Mouse (Mus musculus): ENCODE data around the gene Platr25. TPM values are rescaled to one million over a fixed set of nuclear protein-coding genes. Genes with fewer than 3 reads are reported as not detected.
"Not testable (repeated sequence)": the region's sequence is repeated elsewhere in the genome, so short reads cannot be mapped to it uniquely, and the experiment has no call there.

Gene Platr25
- 32.9 and 33.3 TPM in 2 replicates for polyA plus RNA-seq (2016; fragmentation: Nextera tagmentation; extraction: Ambion mirVana)

DNA sequence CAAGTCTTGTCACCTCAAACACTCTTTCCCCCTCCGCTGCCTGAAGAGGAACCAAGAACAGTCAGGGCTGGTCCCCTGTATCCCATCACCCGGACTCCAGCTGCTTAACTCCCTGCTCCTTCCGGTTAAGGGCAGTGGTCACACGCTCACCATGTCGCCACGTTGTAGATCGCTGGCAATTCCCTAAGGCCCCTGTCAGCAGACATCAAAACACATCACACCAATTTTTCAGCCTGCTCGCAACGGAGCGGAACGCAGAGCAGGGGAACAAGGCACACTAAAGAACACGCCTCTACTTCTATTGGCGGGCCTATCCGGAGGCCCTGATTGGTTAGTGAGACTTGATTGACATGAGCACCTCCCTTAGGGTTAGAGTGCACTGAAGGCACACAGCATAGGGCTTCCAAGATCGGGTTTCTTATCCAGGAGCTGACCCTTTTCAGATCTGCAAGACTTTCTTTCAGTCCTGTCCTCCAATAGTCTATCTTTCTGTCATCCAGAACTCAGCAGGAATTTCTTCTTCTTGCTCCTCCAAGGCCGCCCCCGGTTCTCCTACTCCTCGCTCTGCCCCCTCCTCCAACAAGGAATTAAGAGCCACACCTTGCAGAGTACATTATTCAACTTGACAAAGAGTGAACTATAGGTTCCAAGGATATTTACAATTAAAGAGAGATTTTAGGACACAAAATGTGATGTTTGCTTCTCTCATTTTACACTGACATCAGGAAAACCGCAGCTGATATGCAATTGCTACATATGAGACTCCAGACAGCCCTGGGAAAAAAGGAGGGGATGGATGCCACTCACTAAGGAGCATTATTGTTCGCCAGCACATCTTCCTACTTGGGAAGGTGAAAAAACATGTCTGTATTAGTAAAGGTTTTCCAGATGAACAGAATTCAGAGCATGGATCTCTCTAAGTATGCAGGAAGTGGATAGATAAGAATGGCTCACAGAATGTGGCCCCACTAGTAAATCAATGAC, at the start of gene Platr25:
Gene Platr25, minus strand, starts transcription at position 278 of the 984 bp plus-strand sequence.
- Histone ChIP-seq H3K4me2 (replicated peaks) (peak within 1 kb of the TSS; percentile 51), H3K4me3 (peak within 1 kb of the TSS; percentile 46), H3K9ac (peak within 1 kb of the TSS; percentile 50; the same call in 1 of the 2 replicates)
- not testable (repeated sequence) for H3K4me1 ChIP-seq; H3K9me3 ChIP-seq (replicated peaks); H3K27ac ChIP-seq; H3K36me3 ChIP-seq; H3K27me3 ChIP-seq
- peak; percentile 95 for ATAC-seq (ENCODE audit: low FRiP score)
- WGBS: 10% methylated on average over 20 of the region's 20 CpGs

DNA sequence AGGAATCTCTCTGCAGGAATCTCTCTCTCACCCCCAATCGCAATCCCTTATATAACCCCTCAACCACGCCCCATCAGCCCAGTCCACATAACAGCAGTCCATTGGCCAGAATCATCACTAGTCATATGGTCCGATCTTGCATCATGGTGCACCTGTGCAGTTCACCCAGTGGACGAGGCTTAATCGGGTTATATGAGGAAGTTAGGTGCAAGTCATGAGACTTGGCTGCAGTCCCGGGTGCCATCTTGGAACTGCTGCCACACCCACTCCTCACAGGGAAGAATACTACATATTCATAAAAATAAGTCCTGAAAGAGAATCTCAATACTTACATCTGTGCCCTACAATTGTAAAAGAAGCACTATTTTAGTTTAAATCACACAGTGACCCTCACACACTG, 47.5 kb upstream of the Platr25 start:
- not testable (repeated sequence) for H3K27ac ChIP-seq; ATAC-seq (ENCODE audit: low FRiP score); H3K4me3 ChIP-seq; H3K27me3 ChIP-seq; H3K4me1 ChIP-seq; H3K36me3 ChIP-seq; H3K4me2 ChIP-seq (replicated peaks); H3K9ac ChIP-seq; H3K9me3 ChIP-seq (replicated peaks)
- WGBS: 91% methylated on average over 6 of the region's 6 CpGs

DNA sequence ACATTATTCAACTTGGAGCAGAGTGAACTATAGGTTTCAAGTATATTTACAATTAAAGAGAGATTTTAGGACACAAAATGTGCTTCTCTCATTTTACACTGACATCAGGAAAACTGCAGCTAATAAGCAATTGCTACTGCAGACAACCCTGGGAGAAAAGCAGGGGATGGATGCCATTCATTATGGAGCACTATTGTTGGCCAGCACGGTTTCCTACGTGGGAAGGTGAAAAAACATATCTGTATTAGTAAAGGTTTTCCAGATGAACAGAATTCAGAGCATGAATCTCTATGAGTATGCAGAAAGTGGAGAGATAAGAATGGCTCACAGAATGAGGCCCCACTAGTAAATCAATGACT, 25.6 kb upstream of the Platr25 start:
- H3K36me3 ChIP-seq; H3K9me3 ChIP-seq (replicated peaks); H3K4me1 ChIP-seq; H3K27ac ChIP-seq; H3K27me3 ChIP-seq: not testable (repeated sequence)
- Histone ChIP-seq H3K4me2 (replicated peaks) (peak overlapping the region; percentile 43), H3K9ac (peak overlapping the region; percentile 45; the same call in 1 of the 2 replicates), H3K4me3 (peak overlapping the region; percentile 46)
- 69% methylated on average over 2 of the region's 2 CpGs for WGBS
- ATAC-seq (ENCODE audit: low FRiP score): peak; percentile 33

DNA sequence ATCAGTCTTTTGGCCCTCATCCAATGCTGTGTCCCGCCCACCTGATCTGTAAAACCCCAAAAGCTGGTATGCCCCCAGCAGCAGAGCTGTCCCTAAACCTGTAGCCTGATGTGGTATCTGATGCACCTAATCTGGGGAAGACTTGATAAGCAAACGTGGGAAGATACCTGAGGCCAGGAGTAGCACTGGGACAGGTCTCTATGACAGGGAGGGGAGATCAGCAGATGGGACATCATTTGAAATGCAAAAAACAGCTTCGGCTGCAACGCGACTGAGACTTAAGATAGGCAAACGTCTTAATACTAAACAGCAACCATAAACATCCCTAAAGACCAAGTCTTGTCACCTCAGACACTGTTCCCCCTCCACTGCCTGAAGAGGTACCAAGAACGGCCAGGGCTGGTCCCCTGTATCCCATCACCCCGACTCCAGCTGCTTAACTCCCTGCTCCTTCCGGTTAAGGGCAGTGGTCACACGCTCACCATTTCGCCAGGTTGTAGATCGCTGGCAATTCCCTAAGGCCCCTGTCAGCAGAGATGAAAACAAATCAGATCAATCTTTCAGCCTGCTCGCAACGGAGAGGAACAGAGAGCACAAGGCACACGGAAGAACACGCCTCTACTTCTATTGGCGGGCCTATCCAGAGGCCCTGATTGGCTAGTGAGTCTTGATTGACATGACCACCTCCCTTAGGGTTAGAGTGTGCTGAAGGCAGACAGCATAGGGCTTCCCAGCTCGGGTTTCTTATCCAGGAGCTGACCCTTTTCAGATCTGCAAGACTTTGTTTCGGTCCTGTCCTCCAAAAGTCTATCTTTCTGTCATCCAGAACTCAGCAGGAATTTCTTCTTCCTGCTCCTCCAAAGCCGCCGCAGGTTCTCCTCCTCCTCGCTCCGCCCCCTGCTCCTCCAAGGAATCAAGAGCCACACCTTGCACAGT, 25.0 kb upstream of the Platr25 start, which contains the start of gene Gm5141:
Gene Gm5141, minus strand, starts transcription at position 610 of the 936 bp plus-strand sequence.
- H3K36me3 ChIP-seq; H3K27me3 ChIP-seq; H3K4me1 ChIP-seq; H3K27ac ChIP-seq; H3K9me3 ChIP-seq (replicated peaks): not testable (repeated sequence)
- peak; percentile 100 for ATAC-seq (ENCODE audit: low FRiP score)
- H3K9ac ChIP-seq: peak within 1 kb of the TSS; percentile 54
- peak within 1 kb of the TSS; percentile 65 for H3K4me2 ChIP-seq (replicated peaks)
- 7% methylated on average over 23 of the region's 23 CpGs for WGBS
- peak within 1 kb of the TSS; percentile 46 for H3K4me3 ChIP-seq

DNA sequence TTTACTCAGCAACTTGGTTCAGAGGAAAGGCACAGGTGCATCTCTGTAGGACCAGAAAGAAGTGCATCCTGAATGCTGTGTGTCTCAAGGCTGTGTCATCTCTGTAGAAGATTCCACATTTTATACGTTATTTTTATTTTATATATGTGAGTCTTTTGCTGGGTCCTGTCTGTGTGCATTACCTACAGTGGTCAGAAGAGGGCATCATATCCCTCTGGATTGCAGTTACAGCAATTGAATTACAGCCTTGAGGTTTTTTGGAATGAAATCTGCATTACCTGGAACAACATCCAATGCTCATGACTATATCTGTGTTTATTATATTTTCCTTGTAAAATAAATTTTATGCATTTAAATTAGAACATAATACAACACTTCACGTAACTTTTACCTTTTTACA, 3.3 kb upstream of the Platr25 start:
- ATAC-seq (ENCODE audit: low FRiP score): not testable (repeated sequence)

DNA sequence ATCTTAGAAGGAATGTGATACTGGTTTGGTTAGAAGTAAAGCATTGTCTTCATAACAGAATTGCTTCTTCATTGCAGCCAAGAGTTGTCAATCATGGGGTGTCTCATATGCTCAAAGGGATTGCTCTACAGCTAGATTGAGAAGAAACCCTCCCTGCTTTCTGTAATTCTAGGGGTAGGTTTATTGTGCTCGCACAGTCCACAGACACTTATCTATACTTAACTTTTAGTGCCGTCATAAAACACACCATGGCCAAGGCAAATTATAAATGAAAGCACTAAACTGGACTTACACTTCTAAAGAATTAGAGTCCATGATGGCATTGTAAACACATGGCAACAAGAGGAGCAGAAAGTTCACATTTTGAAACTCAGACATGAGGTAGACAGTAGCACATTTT, 27.2 kb downstream of the Platr25 start:
- Histone ChIP-seq H3K36me3 (no peaks in the 10 kb centered on the region), H3K4me2 (replicated peaks) (no peak overlapping the region), H3K9ac (no peak overlapping the region), H3K9me3 (replicated peaks) (no peaks in the 10 kb centered on the region), H3K27me3 (no peaks in the 10 kb centered on the region), H3K4me3 (no peak overlapping the region), H3K4me1 (no peaks in the 10 kb centered on the region), H3K27ac (no peak overlapping the region)
- 94% methylated on average over 2 of the region's 2 CpGs for WGBS
- ATAC-seq (ENCODE audit: low FRiP score): no peak

More for the DNA sequence above, 3.3 kb upstream of the Platr25 start:
- H3K27ac ChIP-seq; H3K9me3 ChIP-seq (replicated peaks); H3K27me3 ChIP-seq; H3K9ac ChIP-seq; H3K4me3 ChIP-seq; H3K4me2 ChIP-seq (replicated peaks); H3K36me3 ChIP-seq; H3K4me1 ChIP-seq: not testable (repeated sequence)
- 72% methylated on average over 2 of the region's 2 CpGs for WGBS

DNA sequence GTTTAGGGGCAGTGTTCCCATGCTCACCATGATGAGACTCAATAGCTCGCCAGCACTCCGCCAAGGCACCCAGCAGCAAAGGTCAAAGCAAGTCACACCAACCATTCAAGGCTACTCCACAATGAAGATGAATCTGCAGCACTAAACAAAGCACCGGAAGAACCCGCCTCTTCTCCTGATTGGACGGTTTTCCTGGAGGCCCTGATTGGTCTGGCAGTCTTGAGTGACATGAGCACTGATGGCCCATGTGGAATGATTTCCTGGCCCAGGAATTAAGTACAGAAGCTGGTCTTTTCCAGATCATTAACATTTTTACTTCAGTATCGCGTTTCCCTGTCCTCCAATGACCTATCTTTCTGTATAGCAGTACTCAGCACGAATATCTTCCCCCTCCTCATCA, 47.9 kb downstream of the Platr25 start:
- H3K9ac ChIP-seq; H3K9me3 ChIP-seq (replicated peaks); H3K4me1 ChIP-seq; H3K4me3 ChIP-seq; H3K36me3 ChIP-seq; H3K4me2 ChIP-seq (replicated peaks); ATAC-seq (ENCODE audit: low FRiP score); H3K27ac ChIP-seq; H3K27me3 ChIP-seq: not testable (repeated sequence)
- 90% methylated on average over 8 of the region's 8 CpGs for WGBS

DNA sequence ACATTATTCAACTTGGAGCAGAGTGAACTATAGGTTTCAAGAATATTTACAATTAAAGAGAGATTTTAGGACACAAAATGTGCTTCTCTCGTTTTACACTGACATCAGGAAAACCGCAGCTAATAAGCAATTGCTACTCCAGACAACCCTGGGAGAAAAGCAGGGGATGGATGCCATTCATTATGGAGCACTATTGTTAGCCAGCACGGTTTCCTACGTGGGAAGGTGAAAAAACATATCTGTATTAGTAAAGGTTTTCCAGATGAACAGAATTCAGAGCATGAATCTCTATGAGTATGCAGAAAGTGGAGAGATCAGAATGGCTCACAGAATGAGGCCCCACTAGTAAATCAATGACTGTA, 75.2 kb downstream of the Platr25 start:
- Histone ChIP-seq H3K4me2 (replicated peaks) (peak overlapping the region; percentile 42), H3K27ac (0 out of 2 replicates have a peak overlapping the region, but pooled peaks have one; percentile 44), H3K9ac (peak overlapping the region; percentile 55; the same call in 1 of the 2 replicates), H3K4me3 (peak overlapping the region; percentile 45)
- ATAC-seq (ENCODE audit: low FRiP score); H3K9me3 ChIP-seq (replicated peaks); H3K36me3 ChIP-seq; H3K27me3 ChIP-seq; H3K4me1 ChIP-seq: not testable (repeated sequence)
- WGBS: 22% methylated on average over 4 of the region's 4 CpGs

DNA sequence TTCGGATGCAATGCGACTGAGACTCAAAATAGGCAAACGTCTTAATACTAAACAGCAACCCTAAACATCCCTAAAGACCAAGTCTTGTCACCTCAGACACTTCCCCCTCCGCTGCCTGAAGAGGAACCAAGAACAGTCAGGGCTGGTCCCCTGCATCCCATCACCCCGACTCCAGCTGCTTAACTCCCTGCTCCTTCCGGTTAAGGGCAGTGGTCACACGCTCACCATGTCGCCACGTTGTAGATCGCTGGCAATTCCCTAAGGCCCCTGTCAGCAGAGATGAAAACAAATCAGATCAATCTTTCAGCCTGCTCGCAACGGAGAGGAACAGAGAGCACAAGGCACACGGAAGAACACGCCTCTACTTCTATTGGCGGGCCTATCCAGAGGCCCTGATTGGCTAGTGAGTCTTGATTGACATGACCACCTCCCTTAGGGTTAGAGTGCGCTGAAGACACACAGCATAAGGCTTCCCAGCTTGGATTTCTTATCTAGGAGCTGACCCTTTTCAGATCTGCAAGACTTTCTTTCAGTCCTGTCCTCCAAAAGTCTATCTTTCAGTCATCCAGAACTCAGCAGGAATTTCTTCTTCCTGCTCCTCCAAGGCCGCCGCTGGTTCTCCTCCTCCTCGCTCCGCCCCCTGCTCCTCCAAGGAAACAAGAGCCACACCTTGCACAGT, 75.8 kb downstream of the Platr25 start:
- H3K36me3 ChIP-seq, H3K27me3 ChIP-seq, H3K4me1 ChIP-seq: not testable (repeated sequence)
- peak; percentile 100 for ATAC-seq (ENCODE audit: low FRiP score)
- WGBS: 3% methylated on average over 18 of the region's 20 CpGs
- Histone ChIP-seq H3K4me3 (peak overlapping the region; percentile 45), H3K27ac (peak overlapping the region; percentile 44; the same call in 1 of the 2 replicates), H3K4me2 (replicated peaks) (peak overlapping the region; percentile 47), H3K9me3 (replicated peaks) (peaks cover 14% of the 10 kb centered on the region), H3K9ac (peak overlapping the region; percentile 55)

DNA sequence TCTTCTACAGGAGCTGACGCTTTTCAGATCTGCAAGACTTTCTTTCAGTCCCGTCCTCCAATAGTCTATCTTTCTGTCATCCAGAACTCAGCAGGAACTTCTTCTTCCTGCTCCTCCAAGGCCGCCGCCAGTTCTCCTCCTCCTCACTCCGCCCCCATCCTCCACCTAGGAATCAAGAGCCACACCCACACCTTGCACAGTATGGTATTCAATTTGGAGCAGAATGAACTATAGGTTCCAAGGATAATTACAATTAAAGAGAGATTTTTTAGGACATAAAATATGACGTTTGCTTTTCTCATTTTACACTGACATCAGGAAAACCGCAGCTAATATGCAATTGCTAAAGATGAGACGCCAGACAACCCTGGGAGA, 107.2 kb downstream of the Platr25 start:
- H3K9ac ChIP-seq: peak overlapping the region; percentile 59; the same call in 1 of the 2 replicates
- peak overlapping the region; percentile 52 for H3K4me2 ChIP-seq (replicated peaks)
- peaks cover 2% of the 10 kb centered on the region; the same call in 1 of the 2 replicates for H3K36me3 ChIP-seq
- no peaks in the 10 kb centered on the region for H3K4me1 ChIP-seq
- no peaks in the 10 kb centered on the region for H3K27me3 ChIP-seq
- WGBS: 22% methylated on average over 8 of the region's 8 CpGs
- ATAC-seq (ENCODE audit: low FRiP score): peak; percentile 94
- 0 out of 2 replicates have a peak overlapping the region, but pooled peaks have one; percentile 14 for H3K27ac ChIP-seq
- H3K9me3 ChIP-seq (replicated peaks): peaks cover 4% of the 10 kb centered on the region; the same call in 1 of the 2 replicates
- peak overlapping the region; percentile 44 for H3K4me3 ChIP-seq

DNA sequence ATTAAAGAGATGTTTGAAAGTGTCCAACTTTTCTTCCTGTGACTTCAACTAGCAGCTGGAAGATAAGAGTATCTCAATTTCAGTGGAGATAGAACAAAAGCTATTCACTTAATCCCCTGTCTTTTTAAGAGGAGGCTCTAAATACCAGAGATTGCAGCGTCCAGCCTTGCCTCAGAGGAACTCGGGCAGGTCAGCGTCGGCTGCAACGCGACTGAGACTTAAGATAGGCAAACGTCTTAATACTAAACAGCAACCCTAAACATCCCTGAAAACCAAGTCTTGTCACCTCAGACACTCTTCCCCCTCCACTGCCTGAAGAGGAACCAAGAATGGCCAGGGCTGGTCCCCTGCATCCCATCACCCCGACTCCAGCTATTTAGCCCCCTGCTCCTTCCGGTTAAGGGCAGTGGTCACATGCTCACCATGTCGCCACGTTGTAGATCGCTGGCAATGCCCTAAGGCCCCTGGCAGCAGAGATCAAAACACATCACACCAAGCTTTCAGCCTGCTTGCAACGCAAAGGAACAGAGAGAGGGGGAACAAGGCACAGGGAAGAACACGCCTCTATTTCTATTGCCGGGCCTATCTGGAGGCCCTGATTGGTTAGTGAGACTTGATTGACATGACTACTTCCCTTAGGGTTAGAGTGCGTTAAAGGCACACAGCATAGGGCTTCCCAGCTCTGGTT, 107.7 kb downstream of the Platr25 start:
- not testable (repeated sequence) for H3K27me3 ChIP-seq; H3K4me1 ChIP-seq; H3K9me3 ChIP-seq (replicated peaks); H3K36me3 ChIP-seq
- H3K9ac ChIP-seq: peak overlapping the region; percentile 59
- WGBS: 2% methylated on average over 16 of the region's 16 CpGs
- ATAC-seq (ENCODE audit: low FRiP score): peak; percentile 100
- peak overlapping the region; percentile 52 for H3K4me2 ChIP-seq (replicated peaks)
- 0 out of 2 replicates have a peak overlapping the region, but pooled peaks have one; percentile 14 for H3K27ac ChIP-seq
- peak overlapping the region; percentile 44 for H3K4me3 ChIP-seq

All from hindbrain, embryonic 12.5 days (tissue).